Mouse (Mus musculus) MEL (cell line): ENCODE measurements around the gene Tle4. TPM values are rescaled to one million over a fixed set of nuclear protein-coding genes. Genes with fewer than 3 reads are reported as not detected.

Experiments
- DNase-seq: peaks from one replicate; pipeline ENCODE4 v3.0.0; 2011; ENCODE audit warnings: low read depth, low spot score
- H3K27ac ChIP-seq: 2 replicates; pipeline ENCODE4 v1.5.1; 2012; ENCODE audit warnings: low read depth, mild to moderate bottlenecking, control low read depth, low read length, moderate library complexity; ENCODE audit not compliant: control insufficient read depth
- H3K27me3 ChIP-seq, 2 experiments: fragments of 150-350 bp in 1 of 2; sonication (generic) in 1 of 2; 2 replicates each; pipeline ENCODE4 v1.6.1; 2012; ENCODE audit warnings: low read length in 2 of 2, mild to moderate bottlenecking in 2 of 2, improper control_type of control experiment in 1 of 2, moderate library complexity in 1 of 2; ENCODE audit not compliant: insufficient read depth in 2 of 2, control insufficient read depth in 1 of 2
- H3K36me3 ChIP-seq, 2 experiments: 2 replicates each; pipeline ENCODE4 v1.6.1; 2012 to 2014; ENCODE audit warnings: low read length in 2 of 2, improper control_type of control experiment in 1 of 2, inconsistent platforms in 1 of 2, mild to moderate bottlenecking in 1 of 2; ENCODE audit not compliant: insufficient read depth in 2 of 2, control insufficient read depth in 1 of 2
- H3K4me1 ChIP-seq, 2 experiments: fragments of 150-350 bp in 1 of 2; sonication (generic) in 1 of 2; 2 replicates each; pipeline ENCODE4 v1.6.1; 2012; ENCODE audit warnings: low read length in 2 of 2, improper control_type of control experiment in 1 of 2, mild to moderate bottlenecking in 1 of 2; ENCODE audit not compliant: insufficient read depth in 2 of 2, control insufficient read depth in 1 of 2
- H3K4me3 ChIP-seq, 2 experiments: fragments of 150-350 bp in 1 of 2; sonication (generic) in 1 of 2; 2 replicates each; pipeline ENCODE4 v1.5.1; 2012; ENCODE audit warnings: low read depth in 2 of 2, low read length in 2 of 2, mild to moderate bottlenecking in 2 of 2, moderate library complexity in 2 of 2, control low read depth in 1 of 2, improper control_type of control experiment in 1 of 2; ENCODE audit not compliant: control insufficient read depth in 1 of 2, insufficient read depth in 1 of 2
- H3K79me2 ChIP-seq: 2 replicates; pipeline ENCODE4 v1.6.1; 2012; ENCODE audit warnings: mild to moderate bottlenecking, low read length, moderate library complexity; ENCODE audit not compliant: control insufficient read depth, poor library complexity, insufficient read depth
- H3K9ac ChIP-seq: 2 replicates; pipeline ENCODE4 v1.6.1; 2012; ENCODE audit warnings: low read depth, mild to moderate bottlenecking, control low read depth, low read length, moderate library complexity; ENCODE audit not compliant: control insufficient read depth, poor library complexity, severe bottlenecking
- H3K9me3 ChIP-seq: fragments of 150-350 bp; sonication (generic); replicated peaks from 2 replicates; pipeline ENCODE4 v1.6.1; 2012; ENCODE audit warnings: mild to moderate bottlenecking, low read length, improper control_type of control experiment, moderate library complexity; ENCODE audit not compliant: insufficient read depth
- BHLHE40 ChIP-seq: IDR thresholded peaks from 2 replicates; pipeline ENCODE4 v1.6.1; 2012; ENCODE audit warnings: low read depth, mild to moderate bottlenecking, inconsistent platforms, low read length, improper control_type of control experiment, borderline replicate concordance
- CHD1 ChIP-seq: IDR thresholded peaks from 2 replicates; pipeline ENCODE4 v1.6.1; 2012; ENCODE audit warnings: low read depth, mild to moderate bottlenecking, inconsistent platforms, low read length, improper control_type of control experiment
- CHD2 ChIP-seq: IDR thresholded peaks from 2 replicates; pipeline ENCODE4 v1.6.1; 2011; ENCODE audit warnings: low read length, improper control_type of control experiment
- CTCF ChIP-seq, 3 experiments: IDR thresholded peaks in 2 of 3; conservative IDR thresholded peaks in 1 of 3; 2 replicates each; pipeline ENCODE4 v1.5.1; 2011 to 2012; ENCODE audit warnings: low read length in 3 of 3, low read depth in 2 of 3, mild to moderate bottlenecking in 2 of 3, improper control_type of control experiment in 1 of 3, inconsistent platforms in 1 of 3, mixed read lengths in 1 of 3, moderate library complexity in 1 of 3; ENCODE audit not compliant: control insufficient read depth in 1 of 3, insufficient read depth in 1 of 3, poor library complexity in 1 of 3, severe bottlenecking in 1 of 3
- GABPA ChIP-seq: IDR thresholded peaks from 2 replicates; pipeline ENCODE4 v1.6.1; 2012; ENCODE audit warnings: low read depth, mild to moderate bottlenecking, inconsistent platforms, low read length, improper control_type of control experiment, moderate library complexity
- HCFC1 ChIP-seq: IDR thresholded peaks from 2 replicates; pipeline ENCODE4 v1.6.1; 2012; ENCODE audit warnings: low read depth, mild to moderate bottlenecking, inconsistent platforms, low read length, improper control_type of control experiment, moderate library complexity
- JUND ChIP-seq: IDR thresholded peaks from 2 replicates; pipeline ENCODE4 v1.6.1; 2011; ENCODE audit warnings: low read depth, mild to moderate bottlenecking, improper control_type of control experiment, low read length
- MAFK ChIP-seq: IDR thresholded peaks from 2 replicates; pipeline ENCODE4 v1.6.1; 2011; ENCODE audit warnings: low read depth, mild to moderate bottlenecking, low read length, improper control_type of control experiment, borderline replicate concordance
- MAZ ChIP-seq: IDR thresholded peaks from 2 replicates; pipeline ENCODE4 v1.6.1; 2012; ENCODE audit warnings: low read depth, mild to moderate bottlenecking, inconsistent platforms, low read length, improper control_type of control experiment
- MEF2A ChIP-seq: IDR thresholded peaks from 2 replicates; pipeline ENCODE4 v1.6.1; 2014; ENCODE audit warnings: low read depth, mild to moderate bottlenecking, inconsistent platforms, low read length, improper control_type of control experiment; ENCODE audit not compliant: poor library complexity, insufficient replicate concordance, severe bottlenecking; ENCODE audit errors: extremely low read depth
- MXI1 ChIP-seq: IDR thresholded peaks from 2 replicates; pipeline ENCODE4 v1.6.1; 2011; ENCODE audit warnings: mild to moderate bottlenecking, low read depth, low read length, improper control_type of control experiment
- MYC ChIP-seq: IDR thresholded peaks from 2 replicates; pipeline ENCODE4 v1.6.1; 2011; ENCODE audit warnings: low read depth, mild to moderate bottlenecking, low read length, improper control_type of control experiment, moderate library complexity
- NRF1 ChIP-seq: IDR thresholded peaks from 2 replicates; pipeline ENCODE4 v1.6.1; 2014; ENCODE audit warnings: low read depth, mild to moderate bottlenecking, inconsistent platforms, low read length, improper control_type of control experiment, moderate library complexity; ENCODE audit not compliant: poor library complexity, insufficient read depth, severe bottlenecking
- POLR2AphosphoS5 ChIP-seq: IDR thresholded peaks from 2 replicates; pipeline ENCODE4 v1.6.1; 2012; ENCODE audit warnings: low read depth, borderline replicate concordance, mild to moderate bottlenecking, inconsistent platforms, low read length, moderate library complexity, mixed read lengths
- RCOR1 ChIP-seq: IDR thresholded peaks from 2 replicates; pipeline ENCODE4 v1.6.1; 2012; ENCODE audit warnings: low read depth, mild to moderate bottlenecking, inconsistent platforms, low read length, improper control_type of control experiment
- TAL1 ChIP-seq: IDR thresholded peaks from 2 replicates; pipeline ENCODE4 v1.6.1; 2012; ENCODE audit warnings: mild to moderate bottlenecking, inconsistent platforms, low read length, moderate library complexity, mixed read lengths
- TCF12 ChIP-seq: IDR thresholded peaks from 2 replicates; pipeline ENCODE4 v1.6.1; 2014; ENCODE audit warnings: low read depth, mild to moderate bottlenecking, inconsistent platforms, low read length, improper control_type of control experiment, moderate library complexity
- USF2 ChIP-seq, 2 experiments: IDR thresholded peaks; 2 replicates each; pipeline ENCODE4 v1.6.1; 2011 to 2012; ENCODE audit warnings: improper control_type of control experiment in 2 of 2, low read length in 2 of 2, borderline replicate concordance in 1 of 2, inconsistent platforms in 1 of 2, low read depth in 1 of 2, mild to moderate bottlenecking in 1 of 2; ENCODE audit not compliant: insufficient read depth in 1 of 2
- ZC3H11A ChIP-seq: IDR thresholded peaks from 2 replicates; pipeline ENCODE4 v1.6.1; 2012; ENCODE audit warnings: low read depth, mild to moderate bottlenecking, inconsistent platforms, low read length, improper control_type of control experiment
- ZKSCAN1 ChIP-seq: IDR thresholded peaks from 2 replicates; pipeline ENCODE4 v1.6.1; 2012; ENCODE audit warnings: low read depth, mild to moderate bottlenecking, inconsistent platforms, low read length, improper control_type of control experiment, moderate library complexity
- ZNF384 ChIP-seq: IDR thresholded peaks from 2 replicates; pipeline ENCODE4 v1.6.1; 2012; ENCODE audit warnings: low read depth, mild to moderate bottlenecking, inconsistent platforms, low read length, improper control_type of control experiment
- polyA plus RNA-seq, 2 experiments: library from polyadenylated mRNA; stranded (reverse) in 1 of 2; unstranded in 1 of 2; fragments of >175 nt in 1 of 2; fragments of >200 nt in 1 of 2; gene quantifications; 2 replicates each; pipeline versions ENCODE4 v1.2.1 to v1.2.4; 2012; ENCODE audit warnings: low replicate concordance in 2 of 2, low read depth in 1 of 2; ENCODE audit not compliant: insufficient read length in 2 of 2, insufficient read depth in 1 of 2, missing spikeins in 1 of 2
- total RNA-seq: library from RNA; depleted of rRNA; stranded (reverse); fragments of 300-350 nt; gene quantifications from 2 replicates; pipeline ENCODE4 v1.2.3, GENCODE M21; 2012

Gene Tle4
- total and polyA plus RNA-seq, 3 experiments = 6.0 to 42.5 (median 14.0) TPM

- no peaks in the 10 kb centered on the region for H3K9me3 ChIP-seq
- DNase-seq = peak; percentile 54
- H3K9ac ChIP-seq = no peak overlapping the region
- H3K4me3 ChIP-seq = no peak overlapping the region
- no peaks in the 10 kb centered on the region for H3K79me2 ChIP-seq
- peaks cover 2 to 10% of the 10 kb centered on the region in 2 experiments for H3K36me3 ChIP-seq
- peak; percentile 87 for TF ChIP-seq RCOR1
- TF ChIP-seq ZKSCAN1 = no peak
- no peak overlapping the region for H3K27ac ChIP-seq
- H3K27me3 ChIP-seq = no peaks in the 10 kb centered on the region
- peaks cover 0 to 2% of the 10 kb centered on the region in 2 experiments; a peak in 2 of 4 replicates for H3K4me1 ChIP-seq
Measured at GRCm38 (mm10) chr19:14588221-14589123, 9.4 kb downstream of the Tle4 start.

- DNase-seq = peak; percentile 12
- Histone ChIP-seq H3K9me3 (no peaks in the 10 kb centered on the region), H3K4me1 (peaks cover 0 to 2% of the 10 kb centered on the region in 2 experiments; a peak in 2 of 4 replicates), H3K27me3 (no peaks in the 10 kb centered on the region), H3K79me2 (no peaks in the 10 kb centered on the region), H3K4me3 (no peak overlapping the region), H3K27ac (no peak overlapping the region), H3K9ac (no peak overlapping the region), H3K36me3 (peaks cover 0 to 8% of the 10 kb centered on the region in 2 experiments)
- no peak for TF ChIP-seq ZNF384
- no peak for TF ChIP-seq NRF1
- TF ChIP-seq JUND = no peak
- no peak for TF ChIP-seq GABPA
Measured at GRCm38 (mm10) chr19:14586171-14586570, 11.7 kb downstream of the Tle4 start.

- H3K36me3 ChIP-seq = peaks cover 2 to 8% of the 10 kb centered on the region in 2 experiments
- DNase-seq = no peak
- H3K79me2 ChIP-seq = no peaks in the 10 kb centered on the region
- no peak overlapping the region for H3K9ac ChIP-seq
- no peak overlapping the region for H3K27ac ChIP-seq
- peaks cover 0 to 2% of the 10 kb centered on the region in 2 experiments; a peak in 2 of 4 replicates for H3K4me1 ChIP-seq
- no peaks in the 10 kb centered on the region for H3K27me3 ChIP-seq
- no peaks in the 10 kb centered on the region for H3K9me3 ChIP-seq
- H3K4me3 ChIP-seq = no peak overlapping the region
- TF ChIP-seq USF2 (IDR thresholded peaks at IDR 0.05; ENCODE audit: borderline replicate concordance in 1 of 2, insufficient read depth in 1 of 2, low read depth in 1 of 2, low read length in 2 of 2) (no peak), CHD1 (no peak), CHD2 (no peak), NRF1 (no peak), ZC3H11A (no peak), POLR2AphosphoS5 (no peak), ZKSCAN1 (no peak), MEF2A (no peak), MAFK (no peak), TAL1 (no peak), MXI1 (no peak), MYC (no peak), MAZ (no peak), HCFC1 (no peak), CTCF (IDR thresholded peaks at IDR 0.05 in 2 of 3, conservative IDR thresholded peaks at IDR 0.05 in 1 of 3; ENCODE audit: control insufficient read depth in 1 of 3, insufficient read depth in 1 of 3, low read depth in 2 of 3, low read length in 3 of 3, poor library complexity in 1 of 3, severe bottlenecking in 1 of 3) (no peak), BHLHE40 (no peak), TCF12 (no peak)
Measured at GRCm38 (mm10) chr19:14585731-14586130, 12.1 kb downstream of the Tle4 start.
